Mouse (Mus musculus) embryonic facial prominence, embryonic 11.5 days (tissue): ENCODE data around the gene Mybpc2. TPM values are rescaled to one million over a fixed set of nuclear protein-coding genes. Genes with fewer than 3 reads are reported as not detected.
A peak's percentile ranks its signal among the peaks of the same experiment; 100 is the strongest.

ENCODE experiments used
- ATAC-seq: fragments of 200-750 bp; cut with Nextera tagmentation; replicated peaks from 2 replicates; pipeline ENCODE4 v1.8.0; 2017; ENCODE audit warnings: low read depth; ENCODE audit not compliant: insufficient number of reproducible peaks, low FRiP score, low TSS enrichment
- DNase-seq: peaks from one replicate; pipeline ENCODE4 v3.0.0-alpha.2; 2015; ENCODE audit warnings: low spot score
- H3K27ac ChIP-seq: fragments of 300-500 bp; sonication (generic); replicated peaks from 2 replicates; pipeline ENCODE4 v1.5.1; 2014; ENCODE audit warnings: mild to moderate bottlenecking, low read depth, low read length, control low read depth
- H3K27me3 ChIP-seq: fragments of 300-500 bp; sonication (generic); 2 replicates; pipeline ENCODE4 v1.6.1; 2014; ENCODE audit warnings: mild to moderate bottlenecking, low read length, moderate library complexity, mixed read lengths; ENCODE audit not compliant: control insufficient read depth, insufficient read depth
- H3K36me3 ChIP-seq: fragments of 300-500 bp; sonication (generic); replicated peaks from 2 replicates; pipeline ENCODE4 v1.6.1; 2014; ENCODE audit warnings: low read depth, mild to moderate bottlenecking, low read length, moderate library complexity, mixed read lengths; ENCODE audit not compliant: control insufficient read depth, insufficient read depth
- H3K4me1 ChIP-seq: fragments of 300-500 bp; sonication (generic); 2 replicates; pipeline ENCODE4 v1.6.1; 2014; ENCODE audit warnings: low read length, mixed read lengths; ENCODE audit not compliant: control insufficient read depth, insufficient read depth
- H3K4me2 ChIP-seq: fragments of 300-500 bp; sonication (generic); 2 replicates; pipeline ENCODE4 v1.6.1; 2014; ENCODE audit warnings: low read depth, mild to moderate bottlenecking, control low read depth, low read length, moderate library complexity
- H3K4me3 ChIP-seq: fragments of 300-500 bp; sonication (generic); 2 replicates; pipeline ENCODE4 v1.5.1; 2014; ENCODE audit warnings: low read depth, low read length, control low read depth
- H3K9ac ChIP-seq: fragments of 300-500 bp; sonication (generic); replicated peaks from 2 replicates; pipeline ENCODE4 v1.6.1; 2014; ENCODE audit warnings: mild to moderate bottlenecking, control low read depth, low read length
- H3K9me3 ChIP-seq: fragments of 300-500 bp; sonication (generic); replicated peaks from 2 replicates; pipeline ENCODE4 v1.6.1; 2016; ENCODE audit warnings: mild to moderate bottlenecking, low read length, inconsistent platforms, mixed read lengths; ENCODE audit not compliant: control insufficient read depth
- WGBS: fragments of 180-500 bp; shearing (Covaris S2); extraction: QIAGEN DNeasy Blood & Tissue Kit; methylation state at CpG from one replicate; pipeline ENCODE4 v1.1.7; 2014; 5-methylcytosine and 5-hydroxymethylcytosine counted together
- polyA plus RNA-seq: library from polyadenylated mRNA; unstranded; fragments of >200 nt; fragmentation: Nextera tagmentation; extraction: Ambion mirVana; gene quantifications from 2 replicates; pipeline ENCODE4 v1.2.1, GENCODE M21; 2014

The Mybpc2 gene
- polyA plus RNA-seq, 1 experiment from 2014 or later: not detected

- Histone ChIP-seq H3K36me3 (peaks cover 2% of the 10 kb centered on the region; the same call in 1 of the 2 replicates), H3K4me3 (no peak overlapping the region; the same call in 1 of the 2 replicates), H3K9me3 (no peaks in the 10 kb centered on the region), H3K4me1 (no peaks in the 10 kb centered on the region; the same call in 1 of the 2 replicates), H3K27ac (no peak overlapping the region), H3K27me3 (no peaks in the 10 kb centered on the region), H3K4me2 (peak overlapping the region; percentile 90; the same call in 1 of the 2 replicates), H3K9ac (no peak overlapping the region; the same call in 1 of the 2 replicates)
- no peak for DNase-seq
- WGBS: 89% methylated on average over 7 of the region's 7 CpGs
- no peak for ATAC-seq
Measured at GRCm38 (mm10) chr7:44495086-44495485, 29.4 kb downstream of the Mybpc2 start.

GRCm38 (mm10) chr7:44494681-44495080 lies 29.8 kb downstream of the Mybpc2 start:
- no peak overlapping the region for H3K4me3 ChIP-seq
- no peaks in the 10 kb centered on the region; the same call in 1 of the 2 replicates for H3K4me1 ChIP-seq
- ATAC-seq (no peak), DNase-seq (no peak)
- no peak overlapping the region for H3K9ac ChIP-seq
- peaks cover 2% of the 10 kb centered on the region; the same call in 1 of the 2 replicates for H3K36me3 ChIP-seq
- H3K27ac ChIP-seq: no peak overlapping the region
- H3K9me3 ChIP-seq: no peaks in the 10 kb centered on the region
- H3K27me3 ChIP-seq: no peaks in the 10 kb centered on the region
- 94% methylated on average over 12 of the region's 12 CpGs for WGBS
- no peak overlapping the region for H3K4me2 ChIP-seq

GRCm38 (mm10) chr7:44492166-44492826 lies 32.2 kb downstream of the Mybpc2 start:
- no peaks in the 10 kb centered on the region for H3K27me3 ChIP-seq
- H3K27ac ChIP-seq: no peak overlapping the region
- H3K9ac ChIP-seq: no peak overlapping the region
- no peak for DNase-seq
- no peak overlapping the region for H3K4me2 ChIP-seq
- ATAC-seq: no peak
- no peaks in the 10 kb centered on the region; the same call in 1 of the 2 replicates for H3K4me1 ChIP-seq
- no peaks in the 10 kb centered on the region for H3K9me3 ChIP-seq
- WGBS: 93% methylated on average over 21 of the region's 21 CpGs
- H3K4me3 ChIP-seq: no peak overlapping the region
- H3K36me3 ChIP-seq: peaks cover 2% of the 10 kb centered on the region; the same call in 1 of the 2 replicates

- Histone ChIP-seq H3K4me1 (no peaks in the 10 kb centered on the region; the same call in 1 of the 2 replicates), H3K4me3 (no peak overlapping the region), H3K9ac (no peak overlapping the region), H3K27ac (no peak overlapping the region), H3K4me2 (no peak overlapping the region), H3K27me3 (no peaks in the 10 kb centered on the region), H3K9me3 (no peaks in the 10 kb centered on the region), H3K36me3 (peaks cover 2% of the 10 kb centered on the region; the same call in 1 of the 2 replicates)
- 91% methylated on average over 5 of the region's 5 CpGs for WGBS
- DNase-seq (no peak), ATAC-seq (no peak)
Measured at GRCm38 (mm10) chr7:44491391-44491790, 33.1 kb downstream of the Mybpc2 start.

- ATAC-seq (no peak), DNase-seq (no peak)
- 83% methylated on average over 4 of the region's 4 CpGs for WGBS
- H3K4me3 ChIP-seq: no peak overlapping the region
- H3K4me1 ChIP-seq: no peaks in the 10 kb centered on the region; the same call in 1 of the 2 replicates
- H3K4me2 ChIP-seq: no peak overlapping the region
- no peak overlapping the region for H3K27ac ChIP-seq
- H3K36me3 ChIP-seq: peaks cover 2% of the 10 kb centered on the region; the same call in 1 of the 2 replicates
- H3K9ac ChIP-seq: no peak overlapping the region
- no peaks in the 10 kb centered on the region for H3K9me3 ChIP-seq
- H3K27me3 ChIP-seq: no peaks in the 10 kb centered on the region
Measured at GRCm38 (mm10) chr7:44490281-44490680, 34.2 kb downstream of the Mybpc2 start.

- ATAC-seq: no peak
Measured at GRCm38 (mm10) chr7:44488545-44488944, 35.9 kb downstream of the Mybpc2 start.

GRCm38 (mm10) chr7:44487936-44488335 lies 36.5 kb downstream of the Mybpc2 start:
- ATAC-seq: no peak
- Histone ChIP-seq H3K4me3 (no peak overlapping the region), H3K9me3 (no peaks in the 10 kb centered on the region), H3K27me3 (no peaks in the 10 kb centered on the region), H3K36me3 (peaks cover 2% of the 10 kb centered on the region; the same call in 1 of the 2 replicates), H3K4me2 (no peak overlapping the region), H3K4me1 (no peaks in the 10 kb centered on the region), H3K9ac (no peak overlapping the region), H3K27ac (no peak overlapping the region)
- 90% methylated on average over 7 of the region's 7 CpGs for WGBS
- no peak for DNase-seq

More at GRCm38 (mm10) chr7:44488545-44488944, 35.9 kb downstream of the Mybpc2 start:
- H3K27ac ChIP-seq: no peak overlapping the region
- no peak overlapping the region for H3K9ac ChIP-seq
- no peaks in the 10 kb centered on the region for H3K27me3 ChIP-seq
- H3K4me1 ChIP-seq: no peaks in the 10 kb centered on the region
- H3K4me2 ChIP-seq: no peak overlapping the region
- peaks cover 2% of the 10 kb centered on the region; the same call in 1 of the 2 replicates for H3K36me3 ChIP-seq
- 86% methylated on average over 8 of the region's 8 CpGs for WGBS
- no peak overlapping the region for H3K4me3 ChIP-seq
- no peaks in the 10 kb centered on the region for H3K9me3 ChIP-seq
- no peak for DNase-seq

GRCm38 (mm10) chr7:44486927-44487575 lies 37.4 kb downstream of the Mybpc2 start:
- ATAC-seq (no peak), DNase-seq (no peak)
- no peak overlapping the region for H3K4me2 ChIP-seq
- no peaks in the 10 kb centered on the region for H3K27me3 ChIP-seq
- no peaks in the 10 kb centered on the region for H3K9me3 ChIP-seq
- 58% methylated on average over 13 of the region's 13 CpGs for WGBS
- peaks cover 2% of the 10 kb centered on the region; the same call in 1 of the 2 replicates for H3K36me3 ChIP-seq
- H3K4me3 ChIP-seq: no peak overlapping the region
- no peak overlapping the region for H3K27ac ChIP-seq
- H3K9ac ChIP-seq: peak overlapping the region; percentile 10; the same call in 1 of the 2 replicates
- no peaks in the 10 kb centered on the region for H3K4me1 ChIP-seq
